Mouse (Mus musculus) frontal cortex, adult (tissue): ENCODE measurements around the gene Izumo2.

Experiments used
- ATAC-seq: cut with Nextera tagmentation; 2 replicates; pipeline ENCODE4 v1.9.2; 2017; ENCODE audit warnings: mild to moderate bottlenecking, moderate library complexity, mixed read lengths; ENCODE audit not compliant: low TSS enrichment

The Izumo2 gene

DNA sequence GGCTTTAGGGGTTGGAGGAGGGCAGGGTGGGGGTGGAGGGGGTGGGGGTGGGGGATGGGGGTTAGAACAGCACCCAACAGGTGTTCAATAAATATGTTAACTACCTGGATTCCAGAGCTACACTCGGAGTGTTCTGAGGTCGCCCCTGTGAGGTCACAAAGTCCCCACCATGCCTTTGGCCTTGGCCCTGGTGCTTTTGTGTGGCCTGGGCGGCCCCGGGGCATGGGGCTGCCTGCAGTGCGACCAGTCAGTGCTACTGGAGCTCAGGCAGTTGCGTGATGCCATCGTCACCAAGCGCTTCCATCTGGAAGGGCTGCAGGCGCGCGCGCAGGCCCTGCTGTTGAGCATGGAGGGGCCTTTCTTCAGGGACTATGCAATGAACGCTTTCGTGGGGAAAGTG is at the start of gene Izumo2:
Gene Izumo2 (plus strand): TSS at position 169 of the 400 bp plus-strand sequence.
- no peak for ATAC-seq

DNA sequence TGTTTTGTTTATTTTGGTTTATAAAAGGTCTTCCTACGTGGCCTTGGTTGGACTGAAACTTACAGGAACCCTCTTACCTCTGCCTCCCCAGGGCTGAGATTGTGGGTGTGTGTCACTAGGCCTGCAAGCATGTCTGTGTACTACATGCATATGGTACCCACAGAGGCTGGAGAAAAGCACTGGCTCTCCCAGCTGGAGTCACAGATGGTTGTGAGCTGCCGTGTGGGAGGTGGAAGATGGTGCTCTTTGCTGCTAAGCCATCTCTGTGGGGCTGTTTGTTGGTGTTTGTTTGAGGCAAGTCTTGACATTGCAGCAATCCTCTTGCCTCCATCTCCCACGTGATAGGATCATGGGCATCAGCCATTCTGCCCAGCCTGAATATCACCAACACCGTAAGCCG is 47.3 kb upstream of the Izumo2 start:
- peak; percentile 82 for ATAC-seq

DNA sequence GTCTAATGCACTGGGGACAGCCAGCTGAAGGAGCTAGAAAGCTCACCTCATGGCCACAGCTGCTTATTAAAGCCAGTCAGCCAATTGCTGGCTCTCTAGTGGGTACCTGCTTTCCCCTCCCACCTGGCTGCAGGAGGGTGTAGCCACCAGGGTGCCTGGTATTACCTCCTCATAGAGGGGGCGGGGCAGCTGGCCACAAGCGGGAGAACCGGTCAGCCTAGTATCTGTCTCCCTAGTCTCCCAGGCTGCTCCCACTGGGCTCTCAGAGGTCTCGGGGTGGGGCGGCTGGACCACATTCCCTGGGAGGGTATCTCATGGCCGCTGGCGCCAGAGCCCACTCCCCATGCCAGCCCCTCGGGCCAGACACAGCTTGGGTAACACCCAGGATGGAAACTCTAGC is 46.4 kb upstream of the Izumo2 start:
- ATAC-seq, result no peak

DNA sequence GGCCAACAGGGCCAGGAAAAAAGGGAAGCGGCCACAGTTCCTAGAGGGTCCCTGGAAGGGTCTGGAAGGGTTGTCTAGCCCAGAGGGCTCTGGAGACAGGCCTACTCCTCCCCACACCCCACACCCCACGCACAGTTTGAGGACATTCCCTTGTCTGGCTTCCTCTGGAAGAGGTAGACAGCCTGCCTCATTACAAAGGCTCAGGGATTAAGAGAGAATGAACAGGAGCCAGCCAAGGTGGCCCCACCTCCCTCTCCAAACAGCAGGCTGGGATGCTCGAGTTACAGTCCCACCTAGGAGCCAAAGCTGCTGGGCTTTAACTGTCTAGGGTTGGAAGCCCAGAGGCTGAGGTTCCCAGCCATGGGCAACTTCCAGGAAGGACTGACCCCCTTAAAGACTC is 46.0 kb upstream of the Izumo2 start:
- no peak for ATAC-seq

DNA sequence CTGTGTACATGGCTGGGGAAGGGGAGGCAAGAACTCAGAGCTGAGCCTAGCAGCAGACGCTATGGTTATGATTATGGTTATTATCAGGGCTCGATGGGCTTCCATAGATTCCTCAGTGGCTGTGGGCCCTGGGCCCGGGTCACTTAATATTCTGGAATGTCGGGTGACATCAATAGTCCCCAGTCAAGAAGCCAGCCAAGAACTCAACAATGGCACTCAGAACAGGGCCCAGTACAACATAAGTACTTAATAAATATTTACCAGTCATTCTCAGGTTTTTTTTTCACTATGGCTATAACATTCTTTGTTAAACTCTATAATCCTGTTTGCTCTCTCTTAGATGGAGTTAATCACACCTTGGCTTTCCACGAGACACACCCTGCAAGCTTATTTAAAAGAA is 45.0 kb upstream of the Izumo2 start:
- no peak for ATAC-seq

DNA sequence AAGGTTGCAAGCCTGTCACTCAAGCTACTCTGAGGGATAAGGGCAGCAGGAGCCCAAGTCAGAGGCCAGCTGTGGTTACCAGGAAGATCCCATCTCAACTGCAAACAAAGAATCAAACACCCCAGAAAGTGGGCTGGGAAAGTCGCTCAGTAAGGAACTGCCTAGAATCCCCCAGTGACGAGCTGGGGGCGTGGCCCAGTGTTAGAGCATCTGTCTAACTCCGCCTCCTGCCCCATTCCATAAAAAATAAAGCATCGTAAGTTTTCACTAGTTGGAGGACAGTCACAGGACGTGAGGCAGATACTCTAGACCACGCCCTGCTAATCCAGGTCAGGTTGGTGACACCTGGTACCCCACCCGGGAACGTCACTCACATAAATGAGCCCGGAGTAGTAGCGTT is 43.8 kb upstream of the Izumo2 start:
- ATAC-seq, result no peak

DNA sequence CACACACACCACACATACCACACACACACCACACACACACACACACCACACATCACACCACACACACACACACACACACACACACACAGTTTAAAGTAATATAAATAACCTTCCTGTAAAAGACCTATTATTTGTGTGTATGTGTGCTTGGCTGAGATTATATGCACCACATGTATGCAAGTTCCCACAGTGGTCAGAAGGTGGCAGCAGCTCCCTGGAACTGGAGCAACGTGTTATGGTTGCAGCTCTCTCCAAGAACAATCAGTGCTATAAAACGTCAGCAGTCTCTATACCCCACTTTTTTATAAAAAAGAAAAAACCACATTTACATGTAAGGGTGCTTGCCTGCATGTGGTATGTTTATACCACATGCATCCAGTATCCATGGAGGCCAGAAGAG is 42.1 kb upstream of the Izumo2 start:
- no peak for ATAC-seq

DNA sequence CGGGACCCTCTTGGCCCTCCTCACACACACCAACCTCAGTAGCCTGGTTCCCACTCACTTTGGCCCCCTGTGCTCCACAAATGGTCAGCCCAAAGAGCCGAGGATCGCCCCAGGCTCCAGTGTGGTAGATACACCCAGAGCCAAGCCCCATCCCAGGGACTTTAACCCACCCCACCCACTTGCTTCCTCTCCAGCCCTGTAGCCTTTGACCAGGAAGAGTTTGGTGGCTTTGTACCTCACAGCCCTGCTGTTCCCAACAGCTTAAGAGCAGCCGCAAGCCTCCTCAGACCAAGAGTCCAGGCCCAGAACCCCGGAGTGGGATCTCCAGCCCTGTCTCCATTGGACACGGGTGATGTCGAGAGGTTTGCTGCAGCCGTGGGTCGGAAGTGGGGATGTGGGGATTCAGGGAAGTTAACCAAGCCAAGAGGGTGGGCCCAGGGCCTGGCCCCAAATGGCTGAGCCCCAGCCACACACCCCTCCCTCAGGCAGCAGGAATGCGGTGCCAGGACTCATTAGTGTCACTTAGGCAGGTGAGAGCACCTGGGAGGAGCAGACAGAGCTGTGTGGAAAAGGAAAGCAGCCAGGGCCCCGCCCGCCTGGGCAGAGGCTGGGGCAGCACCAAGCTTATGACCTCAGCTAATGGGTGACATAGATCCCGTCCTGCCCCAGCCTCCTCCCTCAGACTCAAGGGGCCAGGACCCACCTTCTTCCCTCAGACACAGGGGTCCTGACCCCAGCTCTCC is 40.4 kb upstream of the Izumo2 start:
- no peak for ATAC-seq

DNA sequence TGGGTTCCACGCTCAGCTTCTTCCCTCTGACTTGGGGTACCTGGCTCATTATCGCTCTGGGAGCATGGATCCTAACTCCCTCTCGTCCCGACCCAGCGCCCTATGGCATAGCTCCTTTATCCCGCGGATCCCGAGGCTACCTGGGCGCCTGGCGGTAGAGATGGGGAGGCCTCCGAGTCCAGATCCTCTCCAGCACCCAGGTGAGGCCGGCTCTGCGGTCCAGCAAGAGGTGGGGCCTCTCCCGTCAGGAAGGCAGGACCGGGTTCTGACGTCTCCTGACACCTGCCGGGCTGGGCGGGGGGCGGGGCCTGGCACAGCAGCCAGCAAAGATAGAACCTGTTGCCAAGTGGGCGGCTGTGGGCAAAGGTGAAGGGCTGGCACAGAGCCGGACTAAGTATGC is 39.4 kb upstream of the Izumo2 start:
- no peak for ATAC-seq

DNA sequence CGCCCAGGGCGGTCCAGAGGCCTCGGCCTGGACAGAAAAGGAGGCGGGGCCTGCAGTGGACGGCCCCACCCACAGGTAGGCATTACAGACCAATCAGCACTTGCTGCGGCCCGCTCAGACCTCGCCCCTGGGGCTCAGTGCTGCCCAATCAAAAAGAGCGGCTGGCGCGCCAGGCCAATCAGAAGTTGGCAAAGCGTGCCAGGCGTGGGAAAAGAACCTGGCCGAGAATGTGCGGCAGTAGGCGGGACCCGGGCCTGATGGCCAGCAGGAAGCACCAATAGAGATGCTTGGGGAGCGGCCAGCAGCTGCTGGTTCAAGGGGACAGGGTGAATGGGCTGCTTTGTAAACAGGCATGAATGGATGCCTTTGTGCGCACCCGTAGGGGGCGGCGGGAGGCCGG is 37.7 kb upstream of the Izumo2 start, which contains the start of gene Myh14:
Gene Myh14 (minus strand): TSS at position 41 of the 400 bp plus-strand sequence.
- peak; percentile 95 for ATAC-seq

DNA sequence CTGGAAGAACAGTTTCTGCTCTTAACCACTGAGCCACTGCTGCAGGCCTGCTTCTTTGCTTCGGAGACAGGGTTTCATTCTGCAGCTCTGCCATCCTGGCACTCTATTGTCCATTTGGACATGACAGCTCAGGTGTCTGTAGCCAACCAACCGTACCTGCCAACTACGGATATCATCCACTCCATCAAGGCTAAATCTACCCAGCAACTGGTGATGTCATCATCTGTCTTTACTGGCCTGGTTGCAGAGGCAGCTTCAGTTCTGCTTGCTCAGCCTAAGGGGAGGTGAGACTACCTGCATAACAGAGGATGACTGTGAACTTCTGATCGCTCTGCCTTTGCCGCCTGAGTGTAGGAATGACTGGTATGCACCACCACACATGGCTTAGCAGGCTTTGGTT is 36.3 kb upstream of the Izumo2 start:
- ATAC-seq, result no peak

DNA sequence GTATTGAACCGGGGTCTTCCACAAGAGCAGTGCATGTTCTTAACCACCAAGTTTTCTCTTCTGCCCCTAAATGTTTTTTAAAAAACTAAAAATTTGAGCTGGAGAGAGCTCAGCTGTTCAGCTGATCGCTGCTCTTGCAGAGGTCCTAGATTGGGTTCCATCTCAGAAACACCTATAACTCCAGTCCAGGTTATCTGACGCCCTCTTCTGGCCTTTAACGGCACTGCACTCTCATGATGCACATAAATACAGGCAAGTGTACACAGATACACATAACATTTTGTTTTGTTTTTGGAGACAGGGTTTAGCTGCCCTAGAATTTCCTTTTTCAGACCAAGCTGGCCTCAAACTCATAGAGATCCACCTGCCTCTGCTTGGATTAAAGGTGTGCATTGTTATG is 34.0 kb upstream of the Izumo2 start:
- ATAC-seq, result no peak

DNA sequence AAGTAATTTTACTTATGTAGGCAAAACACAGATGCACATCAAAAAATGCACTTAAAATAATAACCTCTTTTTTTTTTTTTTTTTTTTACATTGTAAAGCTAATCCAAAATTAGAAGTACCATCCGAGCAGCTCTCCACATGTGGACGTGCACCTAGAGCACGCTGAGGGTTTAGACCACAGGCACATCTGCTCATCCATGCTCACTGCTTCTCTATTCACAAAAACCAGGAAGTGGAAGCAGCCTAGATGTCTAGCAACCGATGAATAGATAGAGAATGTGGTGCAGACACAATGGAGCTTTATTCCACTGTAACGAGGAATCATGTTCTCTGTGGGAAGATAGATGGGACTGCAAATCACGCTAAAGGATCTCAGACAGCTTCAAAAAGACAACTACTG is 33.4 kb upstream of the Izumo2 start:
- no peak for ATAC-seq

DNA sequence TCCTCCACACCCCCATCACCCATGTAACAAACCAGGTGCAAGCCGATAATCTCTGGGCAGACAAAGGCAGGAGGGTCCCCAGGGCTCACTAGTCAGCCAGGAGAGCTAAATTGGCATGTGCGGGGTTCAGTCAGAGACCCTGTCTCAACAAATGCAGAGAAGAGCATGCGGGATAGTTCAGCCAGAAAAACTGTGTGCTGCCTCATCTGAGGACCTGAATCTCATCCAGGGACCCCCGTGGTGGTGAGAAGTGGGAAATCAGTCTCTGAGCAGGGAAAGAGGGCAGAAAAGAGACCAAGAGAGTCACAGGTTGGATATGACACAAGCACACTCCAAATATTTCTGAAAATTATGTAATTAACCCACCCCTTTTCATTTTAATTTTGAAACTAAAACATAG is 32.4 kb upstream of the Izumo2 start:
- no peak for ATAC-seq

DNA sequence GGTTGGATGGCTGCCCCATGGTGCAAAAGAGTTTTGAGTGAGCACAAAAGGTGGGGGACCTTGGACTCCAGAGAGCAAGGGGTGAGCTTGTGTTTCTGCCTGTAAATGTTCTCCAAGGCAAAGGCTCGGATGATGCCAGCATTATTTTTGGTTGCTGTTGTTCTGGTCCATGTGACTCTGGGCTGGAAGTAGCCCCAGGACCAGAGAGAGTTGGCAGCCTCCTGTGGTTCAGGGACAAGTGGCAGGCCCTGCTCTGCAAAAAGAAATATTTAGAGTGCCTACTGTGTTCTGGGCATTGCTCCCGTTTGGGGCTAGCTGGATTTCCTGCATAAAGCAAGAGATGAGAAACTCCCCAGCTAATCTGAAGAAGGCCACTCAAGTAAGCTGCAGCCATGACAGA is 31.9 kb upstream of the Izumo2 start:
- peak; percentile 64 for ATAC-seq

DNA sequence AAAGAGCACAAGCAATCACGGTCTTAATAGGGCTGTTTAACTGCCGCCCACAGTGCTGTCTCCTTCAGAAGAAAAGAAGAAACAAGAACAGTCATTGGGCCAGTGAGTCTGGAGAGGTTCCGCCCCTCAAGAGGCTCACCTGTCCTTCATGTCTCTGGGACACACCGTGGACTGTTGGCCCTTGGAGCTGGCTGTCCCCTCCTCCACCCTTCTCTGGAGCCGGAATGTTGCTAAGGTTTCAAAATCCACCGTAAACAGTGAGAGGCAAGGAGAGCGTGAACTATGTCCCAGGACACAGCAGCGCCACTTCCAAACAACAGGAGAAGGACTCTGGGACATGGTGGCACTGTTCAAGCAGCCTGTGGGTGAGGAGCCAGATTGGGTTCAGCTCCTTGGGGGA is 24.9 kb upstream of the Izumo2 start:
- ATAC-seq, result no peak

DNA sequence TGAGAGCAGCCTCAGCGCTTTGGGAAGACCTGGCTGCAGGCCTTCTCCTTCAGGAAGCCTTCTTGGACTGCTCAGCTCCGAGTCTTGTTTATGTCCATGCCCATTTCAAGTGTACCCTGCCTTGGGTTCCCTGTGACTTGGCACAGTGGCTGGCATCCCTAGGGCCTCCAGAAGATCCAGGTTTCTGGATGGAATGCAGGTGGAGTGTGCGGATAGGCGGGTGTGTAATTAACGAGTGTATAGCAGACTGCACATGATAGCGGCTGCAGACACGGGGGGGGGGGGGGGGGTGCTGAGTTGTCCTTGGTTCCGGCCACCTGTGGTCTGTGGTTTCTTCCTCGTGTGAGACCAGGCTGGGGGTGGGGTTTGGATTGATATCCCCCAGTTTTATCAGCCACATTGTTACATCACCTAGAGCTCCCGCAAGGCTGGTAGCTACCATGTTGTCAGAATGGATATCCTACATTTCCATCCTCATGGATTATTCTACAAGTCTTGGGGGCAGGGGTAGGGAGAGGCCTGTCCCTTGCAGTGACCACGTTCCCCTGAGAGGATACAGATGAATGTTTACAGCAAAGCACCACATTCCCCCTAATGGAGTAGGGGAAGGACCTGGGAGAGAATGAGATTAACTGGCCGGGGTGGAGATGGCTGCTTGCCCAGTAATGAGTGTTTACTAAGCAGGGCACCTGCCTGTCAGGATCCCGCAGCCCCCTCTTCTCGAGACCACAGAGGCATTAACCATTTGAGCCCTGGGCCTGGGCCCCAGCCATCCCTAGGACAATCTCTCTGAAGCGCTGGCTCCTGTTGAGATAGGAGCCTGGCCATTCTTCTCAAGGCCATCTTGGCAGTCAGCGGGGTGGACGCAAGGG is 22.8 kb upstream of the Izumo2 start:
- no peak for ATAC-seq

DNA sequence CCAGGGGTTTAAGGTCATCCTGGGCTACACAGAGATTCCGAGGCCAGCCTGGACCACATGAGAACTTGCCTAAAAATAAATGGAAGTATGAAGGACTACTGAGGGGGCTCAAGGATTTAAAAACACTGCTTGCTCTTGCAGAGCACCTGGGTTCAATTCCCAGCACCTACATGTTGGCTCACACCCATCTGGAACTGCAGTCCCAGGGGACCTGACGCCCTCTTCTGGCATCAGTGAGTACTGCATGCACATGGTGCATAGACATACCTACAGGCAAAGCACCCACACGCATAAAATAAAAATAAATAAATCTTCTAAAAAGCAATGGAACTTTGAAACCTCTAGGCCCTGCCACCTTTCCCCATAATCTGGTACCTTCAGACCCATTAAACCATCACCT is 19.7 kb upstream of the Izumo2 start:
- ATAC-seq, result no peak

DNA sequence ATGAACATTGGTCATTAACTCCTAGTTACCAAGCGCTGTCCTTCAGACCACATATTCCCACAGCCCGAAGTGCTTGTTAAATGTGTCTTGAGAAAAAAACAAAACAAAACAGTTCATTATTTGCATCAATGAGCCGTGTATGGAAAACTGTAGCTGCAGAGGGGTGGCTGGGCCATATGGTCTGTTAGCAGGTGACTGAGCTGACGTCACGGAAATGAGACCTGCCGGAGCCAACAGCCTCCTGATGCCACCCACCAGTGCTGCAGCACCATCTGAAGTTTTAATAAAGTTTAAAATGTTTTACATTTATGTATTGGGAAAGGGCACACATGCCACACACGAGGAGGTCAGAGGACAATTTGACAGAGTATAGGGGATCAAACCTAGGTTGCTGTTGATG is 19.2 kb upstream of the Izumo2 start:
- no peak for ATAC-seq

DNA sequence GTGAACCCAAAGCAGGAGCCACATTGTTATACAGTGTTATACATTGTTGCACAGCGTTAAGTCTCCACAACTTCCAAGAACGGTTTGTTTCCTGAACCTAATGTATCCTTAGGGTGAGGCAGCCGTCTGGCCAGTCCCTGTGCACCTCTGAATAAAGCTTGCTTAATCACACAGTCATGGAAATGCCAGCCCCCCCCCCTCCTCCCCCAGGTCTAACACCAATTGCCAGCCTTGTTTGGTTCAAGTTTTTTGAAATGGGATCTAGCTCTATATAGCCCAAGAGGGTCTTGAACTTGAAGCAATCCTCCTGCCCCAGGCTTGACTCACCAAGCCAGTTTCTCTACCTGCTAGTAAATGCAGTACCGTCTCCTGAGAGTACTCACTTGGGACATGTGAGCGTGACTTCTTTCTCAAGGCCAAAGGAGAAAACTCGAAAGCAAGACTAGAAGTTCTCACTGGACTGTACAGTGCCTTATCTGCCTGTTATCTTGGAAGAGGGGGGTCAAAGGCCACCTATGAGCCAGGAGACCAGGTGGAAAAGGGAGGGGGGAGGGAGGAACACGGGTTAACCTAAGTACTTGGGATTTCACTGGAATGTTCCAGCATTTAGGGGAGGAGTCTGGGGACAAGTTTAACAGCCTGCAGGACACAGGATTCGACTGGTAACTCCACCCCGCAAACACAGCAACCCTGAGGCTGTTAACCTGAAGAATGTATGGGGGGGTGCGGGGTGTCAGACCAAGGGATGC is 14.9 kb upstream of the Izumo2 start:
- ATAC-seq, result no peak

DNA sequence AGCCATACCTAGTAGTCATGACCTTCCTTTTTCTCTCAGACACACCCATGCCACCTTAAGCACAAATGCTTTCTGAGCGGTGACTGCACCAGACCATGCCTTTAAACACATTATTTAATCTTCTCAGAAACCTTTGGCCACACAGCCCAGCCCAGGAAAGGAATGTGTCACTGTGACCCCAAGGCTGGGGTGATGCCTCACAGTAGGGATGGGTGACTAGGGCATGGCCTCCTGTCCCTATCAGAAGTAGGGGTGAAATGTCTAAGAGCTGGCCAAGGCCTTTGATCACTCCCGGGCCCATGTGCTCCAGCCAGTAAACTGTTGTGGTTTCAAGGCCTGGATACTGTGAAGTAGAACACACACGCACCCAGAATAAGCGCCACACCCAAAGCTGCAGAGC is 13.3 kb upstream of the Izumo2 start:
- no peak for ATAC-seq

DNA sequence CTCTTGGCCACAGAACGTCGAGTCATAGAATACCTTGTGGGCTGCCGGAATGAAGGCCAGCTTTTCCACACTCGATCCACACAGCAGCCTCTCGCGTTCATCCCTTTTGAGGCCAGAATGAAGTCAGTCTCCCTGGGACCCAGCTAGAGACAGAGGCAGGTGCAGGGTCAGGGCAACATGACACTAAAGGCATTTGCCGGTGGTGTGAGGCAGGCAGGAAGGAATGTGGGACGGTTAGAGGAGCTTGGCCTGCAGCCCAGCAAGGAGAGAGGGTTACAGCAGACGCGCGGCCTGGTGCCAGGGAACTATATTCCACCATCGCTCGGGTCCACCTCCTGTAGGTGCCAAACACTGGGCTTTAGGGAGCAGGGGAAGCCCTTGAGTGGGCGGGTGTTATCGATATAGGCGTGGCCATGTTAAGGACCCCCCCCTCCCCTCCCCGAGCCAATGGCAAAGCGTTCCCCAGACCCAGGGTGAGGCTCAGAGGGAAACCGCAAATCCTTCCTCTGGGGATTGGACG is 11.3 kb upstream of the Izumo2 start:
- ATAC-seq, result no peak
